Mouse (Mus musculus) G1E (cell line): Measurements from ENCODE around the gene Hoxb9.

ENCODE experiments used
- CTCF ChIP-seq: IDR thresholded peaks from 2 replicates; pipeline ENCODE4 v1.5.1; 2012; ENCODE audit warnings: low read depth, low read length, inconsistent platforms, mixed read lengths
- GATA1 ChIP-seq: IDR thresholded peaks from 2 replicates; pipeline ENCODE4 v1.6.1; 2012; ENCODE audit warnings: borderline replicate concordance, low read length, inconsistent platforms, mixed read lengths
- POLR2AphosphoS5 ChIP-seq: IDR thresholded peaks from 2 replicates; pipeline ENCODE4 v1.6.1; 2012; ENCODE audit warnings: low read depth, low read length, inconsistent platforms; ENCODE audit not compliant: insufficient replicate concordance

DNA sequence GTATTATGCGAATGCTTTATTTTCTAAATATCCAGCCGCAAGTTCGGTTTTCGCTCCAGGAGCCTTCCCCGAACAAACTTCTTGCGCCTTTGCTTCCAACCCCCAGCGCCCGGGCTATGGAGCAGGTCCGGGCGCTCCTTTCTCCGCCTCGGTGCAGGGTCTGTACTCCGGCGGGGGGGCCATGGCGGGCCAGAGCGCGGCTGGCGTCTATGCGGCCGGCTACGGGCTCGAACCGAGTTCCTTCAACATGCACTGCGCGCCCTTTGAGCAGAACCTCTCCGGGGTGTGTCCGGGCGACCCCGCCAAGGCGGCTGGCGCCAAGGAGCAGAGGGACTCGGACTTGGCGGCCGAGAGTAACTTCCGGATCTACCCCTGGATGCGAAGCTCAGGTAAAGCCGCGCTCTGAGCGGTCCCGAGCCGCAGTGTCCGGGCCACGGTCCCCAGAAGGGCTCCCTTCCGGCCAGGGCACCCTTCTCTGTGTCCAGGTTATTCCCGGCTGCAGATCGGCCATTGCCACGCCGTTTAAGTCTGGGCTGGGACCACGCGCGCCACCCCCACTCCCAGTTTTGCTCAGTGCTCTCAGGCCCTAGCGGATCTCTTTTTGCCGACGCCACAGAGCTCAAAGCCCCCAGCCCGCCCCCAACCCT lies 15.6 kb downstream of the Hoxb9 start:
- TF ChIP-seq CTCF: no peak
- TF ChIP-seq POLR2AphosphoS5: no peak
- no peak for TF ChIP-seq GATA1
